Mouse (Mus musculus): ENCODE data around the gene Msantd3. TPM values are rescaled to one million over a fixed set of nuclear protein-coding genes. Genes with fewer than 3 reads are reported as not detected.
A peak's percentile ranks its signal among the peaks of the same experiment; 100 is the strongest.

Gene Msantd3
- polyA plus RNA-seq, 1 experiment, result 47.3 TPM

DNA sequence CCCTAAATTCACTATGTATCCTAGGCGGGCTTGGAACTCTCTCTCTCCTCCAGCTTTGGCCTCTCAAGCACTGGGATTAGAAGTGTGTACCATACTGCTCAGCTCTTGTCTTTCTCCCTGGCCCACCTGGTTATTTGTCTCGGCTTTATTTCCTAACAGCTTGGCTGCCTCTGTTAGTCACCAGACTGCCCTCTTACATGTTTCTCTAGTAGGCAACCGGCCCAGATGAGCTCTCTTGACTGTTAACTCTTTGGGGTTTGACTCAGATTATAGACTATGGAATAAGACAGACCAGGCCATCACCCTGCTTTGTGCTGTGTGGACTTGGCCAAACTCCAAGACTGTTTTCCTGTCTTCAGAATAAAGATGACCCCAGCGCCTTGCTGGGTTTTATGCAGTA is 38.7 kb downstream of the Msantd3 start:
- no peaks in the 10 kb centered on the region for H3K79me3 ChIP-seq (ENCODE audit: low read depth)
- H3K4me3 ChIP-seq (ENCODE audit: insufficient read depth, poor library complexity, severe bottlenecking), result no peak overlapping the region
- no peak overlapping the region for H3ac ChIP-seq (ENCODE audit: control insufficient read depth, insufficient read length, low read depth)
- no peaks in the 10 kb centered on the region for H3K79me2 ChIP-seq (ENCODE audit: control insufficient read depth, insufficient read depth)
- H3K36me3 ChIP-seq (ENCODE audit: control insufficient read depth, insufficient read depth), result no peaks in the 10 kb centered on the region
- H3K27me3 ChIP-seq (ENCODE audit: control insufficient read depth, insufficient read depth, insufficient read length), result no peaks in the 10 kb centered on the region
- TF ChIP-seq MAX (IDR thresholded peaks at IDR 0.05), result no peak
- no peak for TF ChIP-seq MYOD1 (IDR thresholded peaks at IDR 0.05; ENCODE audit: control insufficient read depth, insufficient read length, low read depth)
- no peak for TF ChIP-seq USF1 (IDR thresholded peaks at IDR 0.05; ENCODE audit: low read depth)

DNA sequence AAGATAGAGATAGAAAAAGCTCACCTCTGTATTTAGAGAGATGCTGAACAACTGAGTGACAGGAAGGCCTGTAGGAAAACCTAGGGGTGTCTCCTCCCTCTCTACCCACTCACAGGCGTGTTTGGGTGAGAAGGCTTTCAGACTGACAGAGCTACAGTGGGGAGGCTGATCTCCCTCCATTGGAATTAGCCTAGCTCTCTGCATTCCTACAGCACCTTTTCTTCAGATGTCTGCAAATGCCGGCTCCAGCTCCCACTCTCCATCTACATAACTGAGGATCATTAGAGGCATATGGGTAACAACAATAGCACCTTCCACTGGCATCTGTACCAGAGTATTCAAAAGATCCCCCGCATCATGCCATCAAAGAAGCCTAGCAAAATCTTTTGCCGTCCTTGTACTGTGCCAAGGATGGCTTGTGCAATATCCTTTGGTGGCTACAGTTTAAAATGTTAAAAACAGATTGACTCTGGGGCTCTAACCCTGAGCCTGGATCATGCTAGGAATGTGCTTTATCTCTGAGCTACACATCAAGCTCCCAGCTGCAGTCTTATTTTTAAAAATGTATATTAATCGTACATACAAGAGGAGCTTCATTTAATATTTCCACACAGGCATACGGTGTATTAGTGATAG is 39.9 kb downstream of the Msantd3 start:
- no peaks in the 10 kb centered on the region for H3K79me3 ChIP-seq (ENCODE audit: low read depth)
- H3K4me3 ChIP-seq (ENCODE audit: insufficient read depth, poor library complexity, severe bottlenecking), result no peak overlapping the region
- H3ac ChIP-seq (ENCODE audit: control insufficient read depth, insufficient read length, low read depth), result no peak overlapping the region
- H3K36me3 ChIP-seq (ENCODE audit: control insufficient read depth, insufficient read depth), result no peaks in the 10 kb centered on the region
- TF ChIP-seq MYOG (IDR thresholded peaks at IDR 0.05; ENCODE audit: control insufficient read depth, extremely low read depth, insufficient read length) (no peak), MYOD1 (IDR thresholded peaks at IDR 0.05; ENCODE audit: control insufficient read depth, insufficient read length, low read depth) (no peak), FOSL1 (IDR thresholded peaks at IDR 0.05; ENCODE audit: insufficient read depth, low read length, poor library complexity, severe bottlenecking) (no peak), CEBPB (IDR thresholded peaks at IDR 0.05; ENCODE audit: low read depth) (no peak), USF1 (IDR thresholded peaks at IDR 0.05; ENCODE audit: low read depth) (no peak), MAX (IDR thresholded peaks at IDR 0.05) (no peak), CTCF (IDR thresholded peaks at IDR 0.05; ENCODE audit: control insufficient read depth, insufficient read depth, insufficient read length) (no peak)
- H3K79me2 ChIP-seq (ENCODE audit: control insufficient read depth, insufficient read depth), result no peaks in the 10 kb centered on the region
- H3K27me3 ChIP-seq (ENCODE audit: control insufficient read depth, insufficient read depth, insufficient read length), result no peaks in the 10 kb centered on the region

DNA sequence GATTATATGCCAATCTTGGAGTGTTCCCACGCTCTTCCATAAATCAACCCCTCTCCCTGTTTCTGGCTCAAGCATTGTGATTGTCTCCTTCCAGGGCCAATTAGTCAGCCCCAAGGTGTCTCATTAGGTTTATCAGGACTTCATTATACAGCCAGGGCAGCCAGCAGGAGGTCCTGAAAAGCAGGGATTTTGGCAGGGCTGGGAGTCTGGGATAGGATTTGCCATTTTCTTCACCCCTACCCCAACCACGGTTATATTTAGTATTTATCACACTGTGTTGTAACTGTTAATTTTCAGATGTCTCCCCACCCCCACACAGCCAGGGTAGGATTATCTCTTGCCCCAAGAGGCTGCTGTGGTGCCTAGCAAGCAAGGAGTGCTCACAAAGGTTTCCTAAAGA is 41.5 kb downstream of the Msantd3 start:
- H3K79me3 ChIP-seq (ENCODE audit: low read depth), result no peaks in the 10 kb centered on the region
- no peak overlapping the region for H3K4me3 ChIP-seq (ENCODE audit: insufficient read depth, poor library complexity, severe bottlenecking)
- H3K79me2 ChIP-seq (ENCODE audit: control insufficient read depth, insufficient read depth), result peaks cover 2% of the 10 kb centered on the region
- TF ChIP-seq CEBPB (IDR thresholded peaks at IDR 0.05; ENCODE audit: low read depth), result no peak
- no peak for TF ChIP-seq MAX (IDR thresholded peaks at IDR 0.05)
- no peak for TF ChIP-seq CTCF (IDR thresholded peaks at IDR 0.05; ENCODE audit: control insufficient read depth, insufficient read depth, insufficient read length)
- no peak for TF ChIP-seq MYOG (IDR thresholded peaks at IDR 0.05; ENCODE audit: control insufficient read depth, extremely low read depth, insufficient read length)
- no peak for TF ChIP-seq USF1 (IDR thresholded peaks at IDR 0.05; ENCODE audit: low read depth)
- no peak for TF ChIP-seq FOSL1 (IDR thresholded peaks at IDR 0.05; ENCODE audit: insufficient read depth, low read length, poor library complexity, severe bottlenecking)
- no peak for TF ChIP-seq MYOD1 (IDR thresholded peaks at IDR 0.05; ENCODE audit: control insufficient read depth, insufficient read length, low read depth)
- no peak overlapping the region for H3ac ChIP-seq (ENCODE audit: control insufficient read depth, insufficient read length, low read depth)
- H3K27me3 ChIP-seq (ENCODE audit: control insufficient read depth, insufficient read depth, insufficient read length), result no peaks in the 10 kb centered on the region
- no peaks in the 10 kb centered on the region for H3K36me3 ChIP-seq (ENCODE audit: control insufficient read depth, insufficient read depth)

DNA sequence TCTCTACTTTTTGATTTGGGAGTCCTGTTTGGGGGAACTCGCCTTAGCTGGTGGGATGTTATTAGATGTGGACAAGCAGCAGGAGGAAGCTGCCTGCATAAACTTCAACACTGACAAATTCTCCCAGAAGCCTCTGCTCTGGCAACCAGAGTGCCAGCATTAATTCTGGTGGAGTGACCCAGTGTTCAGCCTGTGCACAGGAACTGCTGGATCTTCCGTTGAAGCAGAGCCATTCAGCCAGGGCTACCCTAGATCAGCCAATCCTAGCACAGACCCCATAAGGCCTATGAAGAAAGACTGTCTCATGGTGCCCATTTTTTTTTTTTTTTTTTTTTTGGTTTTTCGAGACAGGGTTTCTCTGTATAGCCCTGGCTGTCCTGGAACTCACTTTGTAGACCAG is 42.3 kb downstream of the Msantd3 start:
- TF ChIP-seq FOSL1 (IDR thresholded peaks at IDR 0.05; ENCODE audit: insufficient read depth, low read length, poor library complexity, severe bottlenecking) (no peak), MYOG (IDR thresholded peaks at IDR 0.05; ENCODE audit: control insufficient read depth, extremely low read depth, insufficient read length) (no peak), CTCF (IDR thresholded peaks at IDR 0.05; ENCODE audit: control insufficient read depth, insufficient read depth, insufficient read length) (no peak)
- no peak overlapping the region for H3K4me3 ChIP-seq (ENCODE audit: insufficient read depth, poor library complexity, severe bottlenecking)
- H3K79me2 ChIP-seq (ENCODE audit: control insufficient read depth, insufficient read depth), result peaks cover 10% of the 10 kb centered on the region
- no peak overlapping the region for H3ac ChIP-seq (ENCODE audit: control insufficient read depth, insufficient read length, low read depth)
- no peaks in the 10 kb centered on the region for H3K27me3 ChIP-seq (ENCODE audit: control insufficient read depth, insufficient read depth, insufficient read length)
- H3K36me3 ChIP-seq (ENCODE audit: control insufficient read depth, insufficient read depth), result no peaks in the 10 kb centered on the region
- peaks cover 3% of the 10 kb centered on the region for H3K79me3 ChIP-seq (ENCODE audit: low read depth)

DNA sequence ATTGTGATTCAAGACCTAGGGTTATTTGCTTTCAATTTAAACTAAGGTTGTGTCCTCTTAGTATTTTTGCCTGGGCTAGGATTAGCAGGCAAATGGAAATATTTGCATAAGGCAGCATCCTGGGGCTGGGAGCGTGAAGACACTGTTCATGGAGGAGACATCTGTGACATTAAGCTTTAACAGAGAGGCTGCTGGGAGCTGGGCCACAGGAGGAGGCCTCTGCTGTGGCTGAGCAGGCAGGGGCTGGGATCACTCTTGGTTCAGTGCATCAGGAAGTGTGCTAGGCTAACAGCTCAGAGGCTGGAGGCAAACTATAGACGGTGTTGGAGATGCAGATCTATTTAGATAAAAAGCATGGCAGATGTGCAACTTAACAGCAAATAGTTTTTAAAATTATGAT is 43.2 kb downstream of the Msantd3 start:
- TF ChIP-seq MYOG (IDR thresholded peaks at IDR 0.05; ENCODE audit: control insufficient read depth, extremely low read depth, insufficient read length) (no peak), FOSL1 (IDR thresholded peaks at IDR 0.05; ENCODE audit: insufficient read depth, low read length, poor library complexity, severe bottlenecking) (no peak), CTCF (IDR thresholded peaks at IDR 0.05; ENCODE audit: control insufficient read depth, insufficient read depth, insufficient read length) (no peak)
- Histone ChIP-seq H3K4me3 (ENCODE audit: insufficient read depth, poor library complexity, severe bottlenecking) (no peak overlapping the region), H3K36me3 (ENCODE audit: control insufficient read depth, insufficient read depth) (no peaks in the 10 kb centered on the region), H3ac (ENCODE audit: control insufficient read depth, insufficient read length, low read depth) (no peak overlapping the region), H3K27me3 (ENCODE audit: control insufficient read depth, insufficient read depth, insufficient read length) (no peaks in the 10 kb centered on the region), H3K79me3 (ENCODE audit: low read depth) (peaks cover 6% of the 10 kb centered on the region), H3K79me2 (ENCODE audit: control insufficient read depth, insufficient read depth) (peaks cover 13% of the 10 kb centered on the region)

DNA sequence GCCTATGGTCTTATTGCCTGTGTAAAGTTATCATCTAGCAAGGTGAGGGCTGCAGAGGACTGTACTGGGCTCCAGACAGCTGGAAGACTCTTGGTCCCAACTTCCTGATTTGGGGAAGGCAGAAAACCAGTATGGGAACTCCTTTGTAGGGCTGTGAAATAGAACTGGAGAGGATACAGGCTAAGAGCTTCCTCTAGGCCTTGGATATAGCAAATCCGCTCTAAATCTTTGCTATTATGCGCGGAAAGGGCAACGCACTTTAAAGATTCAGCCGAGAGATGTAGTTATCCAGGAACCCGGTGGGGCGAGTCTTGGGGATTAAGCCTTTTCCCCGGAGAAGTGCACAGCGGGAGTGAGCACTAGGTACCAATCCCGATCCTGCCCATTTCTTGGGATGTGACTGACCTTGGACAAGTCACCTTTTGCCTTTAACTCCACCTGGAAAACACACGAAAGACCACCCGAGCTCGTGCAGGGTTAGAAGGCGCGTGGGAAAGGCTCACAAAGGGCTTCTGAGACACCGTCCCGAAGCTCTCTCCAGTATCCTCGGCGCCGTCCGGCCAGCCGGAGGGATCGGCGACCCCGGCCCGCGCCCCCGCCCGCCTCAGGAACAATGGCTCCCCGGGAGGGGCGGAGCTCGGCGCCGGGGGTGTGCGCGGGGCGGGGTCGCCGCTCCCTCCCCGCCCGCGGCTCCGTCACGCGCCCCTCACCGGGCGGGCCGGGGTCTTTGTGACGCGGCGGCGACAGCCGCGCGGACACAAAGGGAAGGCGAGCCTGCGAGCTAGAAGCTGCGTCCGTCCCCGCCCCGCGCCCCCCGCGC is 44.9 kb downstream of the Msantd3 start, which contains the start of gene Tmeff1:
TSS of gene Tmeff1 (plus strand) at position 754 of the 820 bp plus-strand sequence.
- Histone ChIP-seq H3K27me3 (ENCODE audit: control insufficient read depth, insufficient read depth, insufficient read length) (no peaks in the 10 kb centered on the region), H3K79me2 (ENCODE audit: control insufficient read depth, insufficient read depth) (peaks cover 28% of the 10 kb centered on the region), H3K36me3 (ENCODE audit: control insufficient read depth, insufficient read depth) (no peaks in the 10 kb centered on the region), H3K79me3 (ENCODE audit: low read depth) (peaks cover 13% of the 10 kb centered on the region), H3ac (ENCODE audit: control insufficient read depth, insufficient read length, low read depth) (peak within 1 kb of the TSS; percentile 50), H3K4me3 (ENCODE audit: insufficient read depth, poor library complexity, severe bottlenecking) (peak within 1 kb of the TSS; percentile 56)
- no peak for TF ChIP-seq USF1 (IDR thresholded peaks at IDR 0.05; ENCODE audit: low read depth)
- TF ChIP-seq CTCF (IDR thresholded peaks at IDR 0.05; ENCODE audit: control insufficient read depth, insufficient read depth, insufficient read length), result no peak
- no peak for TF ChIP-seq MYOD1 (IDR thresholded peaks at IDR 0.05; ENCODE audit: control insufficient read depth, insufficient read length, low read depth)
- no peak for TF ChIP-seq MYOG (IDR thresholded peaks at IDR 0.05; ENCODE audit: control insufficient read depth, extremely low read depth, insufficient read length)
- no peak for TF ChIP-seq FOSL1 (IDR thresholded peaks at IDR 0.05; ENCODE audit: insufficient read depth, low read length, poor library complexity, severe bottlenecking)
- TF ChIP-seq CEBPB (IDR thresholded peaks at IDR 0.05; ENCODE audit: low read depth), result no peak
- TF ChIP-seq MAX (IDR thresholded peaks at IDR 0.05), result no peak
